Mouse (Mus musculus) heart, embryonic 14.5 days (tissue): ENCODE measurements around the gene Flii. TPM values are rescaled to one million over a fixed set of nuclear protein-coding genes. Genes with fewer than 3 reads are reported as not detected.
A peak's percentile ranks its signal among the peaks of the same experiment; 100 is the strongest.

Source experiments
- ATAC-seq: fragments of 200-750 bp; cut with Nextera tagmentation; 2 replicates; pipeline ENCODE4 v1.8.0; 2017; ENCODE audit warnings: low read depth, moderate TSS enrichment; ENCODE audit not compliant: insufficient number of reproducible peaks, insufficient read depth, low FRiP score
- H3K27ac ChIP-seq, 2 experiments: fragments of 200-500 bp in 1 of 2; fragments of 300-500 bp in 1 of 2; sonication (generic) in 1 of 2; replicated peaks in 1 of 2; 2 replicates each; pipeline ENCODE4 v1.5.1; 2012 to 2014; ENCODE audit warnings: low read depth in 2 of 2, low read length in 2 of 2, control low read depth in 1 of 2, mild to moderate bottlenecking in 1 of 2, mixed read lengths in 1 of 2; ENCODE audit not compliant: control insufficient read depth in 1 of 2, insufficient read depth in 1 of 2
- H3K27me3 ChIP-seq: fragments of 300-500 bp; sonication (generic); 2 replicates; pipeline ENCODE4 v1.6.1; 2014; ENCODE audit warnings: mild to moderate bottlenecking, low read length, control low read depth; ENCODE audit not compliant: control insufficient read depth, insufficient read depth
- H3K36me3 ChIP-seq: fragments of 300-500 bp; sonication (generic); 2 replicates; pipeline ENCODE4 v1.6.1; 2014; ENCODE audit warnings: mild to moderate bottlenecking, control low read depth, low read length, mixed read lengths; ENCODE audit not compliant: control insufficient read depth, insufficient read depth
- H3K4me1 ChIP-seq, 2 experiments: fragments of 200-500 bp in 1 of 2; fragments of 300-500 bp in 1 of 2; sonication (generic) in 1 of 2; 2 replicates each; pipeline ENCODE4 v1.6.1; 2012 to 2014; ENCODE audit warnings: low read length in 2 of 2, control low read depth in 1 of 2, mixed read lengths in 1 of 2; ENCODE audit not compliant: control insufficient read depth in 2 of 2, insufficient read depth in 2 of 2
- H3K4me2 ChIP-seq: fragments of 300-500 bp; sonication (generic); 2 replicates; pipeline ENCODE4 v1.6.1; 2014; ENCODE audit warnings: mild to moderate bottlenecking, low read length
- H3K4me3 ChIP-seq, 2 experiments: fragments of 200-500 bp in 1 of 2; fragments of 300-500 bp in 1 of 2; sonication (generic) in 1 of 2; 2 replicates each; pipeline ENCODE4 v1.5.1; 2012 to 2014; ENCODE audit warnings: low read length in 2 of 2, mild to moderate bottlenecking in 2 of 2, control low read depth in 1 of 2, low read depth in 1 of 2, moderate library complexity in 1 of 2; ENCODE audit not compliant: control insufficient read depth in 1 of 2, insufficient read depth in 1 of 2
- H3K9ac ChIP-seq: fragments of 300-500 bp; sonication (generic); 2 replicates; pipeline ENCODE4 v1.6.1; 2014; ENCODE audit warnings: mild to moderate bottlenecking, low read length
- H3K9me3 ChIP-seq: fragments of 300-500 bp; sonication (generic); 2 replicates; pipeline ENCODE4 v1.6.1; 2016; ENCODE audit warnings: low read length, control low read depth; ENCODE audit not compliant: control insufficient read depth
- WGBS: fragments of 180-500 bp; shearing (Covaris S2); extraction: QIAGEN DNeasy Blood & Tissue Kit; methylation state at CpG from one replicate; pipeline ENCODE4 v1.1.7; 2014; 5-methylcytosine and 5-hydroxymethylcytosine counted together
- polyA plus RNA-seq: library from polyadenylated mRNA; unstranded; fragments of >200 nt; fragmentation: Nextera tagmentation; extraction: Ambion mirVana; gene quantifications from 2 replicates; pipeline ENCODE4 v1.2.1, GENCODE M21; 2014

Flii gene
- polyA plus RNA-seq, 1 experiment from 2014 or later = 80.1 TPM

DNA sequence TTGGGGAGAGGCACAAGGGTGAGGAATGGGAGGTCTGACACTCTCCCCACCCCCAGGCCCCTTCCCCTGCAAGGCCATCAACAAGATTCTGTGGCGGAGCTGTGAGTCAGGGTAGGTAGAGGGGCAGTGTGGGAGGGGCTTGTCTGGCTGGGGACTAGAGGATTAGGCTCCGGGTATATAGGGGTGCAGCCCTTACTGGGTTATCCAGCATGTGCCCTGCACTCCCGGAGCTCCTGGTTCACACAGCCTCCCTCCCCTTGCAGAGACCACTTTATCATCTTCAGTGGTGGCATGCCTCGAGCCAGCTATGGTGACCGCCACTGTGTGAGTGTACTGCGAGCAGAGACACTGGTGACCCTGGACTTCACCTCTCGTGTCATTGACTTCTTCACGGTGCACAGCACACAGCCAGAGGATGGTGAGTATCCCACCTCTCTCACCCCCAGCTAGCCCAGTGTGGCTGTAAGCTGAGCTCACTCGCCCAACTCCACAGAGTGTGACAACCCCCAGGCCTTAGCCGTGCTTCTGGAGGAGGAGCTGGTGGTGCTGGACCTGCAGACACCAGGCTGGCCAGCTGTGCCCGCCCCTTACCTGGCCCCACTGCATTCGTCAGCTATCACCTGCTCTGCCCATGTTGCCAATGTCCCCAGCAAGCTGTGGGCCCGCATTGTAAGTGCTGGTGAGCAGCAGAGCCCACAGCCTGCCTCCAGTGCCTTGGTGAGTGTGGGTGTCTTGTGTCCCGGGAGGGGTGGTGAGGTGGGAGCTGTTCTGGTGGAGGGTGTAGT, 20.2 kb downstream of the Flii start:
- peaks cover 2 to 8% of the 10 kb centered on the region in 2 experiments; a peak in 2 of 4 replicates for H3K4me1 ChIP-seq
- 87% methylated on average over 14 of the region's 14 CpGs for WGBS
- no peak overlapping the region for H3K9ac ChIP-seq
- ATAC-seq = no peak
- no peak overlapping the region for H3K4me3 ChIP-seq
- H3K27ac ChIP-seq = peak overlapping the region in 1 of 2 experiments; percentile 50; a peak in 1 of 4 replicates
- H3K27me3 ChIP-seq = no peaks in the 10 kb centered on the region
- no peak overlapping the region for H3K4me2 ChIP-seq
- H3K36me3 ChIP-seq = peaks cover 91% of the 10 kb centered on the region
- H3K9me3 ChIP-seq = no peaks in the 10 kb centered on the region

GRCm38 (mm10) chr11:60706076-60706475, 21.0 kb downstream of the Flii start:
- H3K27me3 ChIP-seq = no peaks in the 10 kb centered on the region
- no peaks in the 10 kb centered on the region for H3K9me3 ChIP-seq
- no peak overlapping the region for H3K4me3 ChIP-seq
- peaks cover 2 to 10% of the 10 kb centered on the region in 2 experiments; a peak in 3 of 4 replicates for H3K4me1 ChIP-seq
- H3K4me2 ChIP-seq = no peak overlapping the region
- H3K27ac ChIP-seq = no peak overlapping the region
- no peak for ATAC-seq
- no peak overlapping the region for H3K9ac ChIP-seq
- 91% methylated on average over 7 of the region's 7 CpGs for WGBS
- H3K36me3 ChIP-seq = peaks cover 83% of the 10 kb centered on the region

DNA sequence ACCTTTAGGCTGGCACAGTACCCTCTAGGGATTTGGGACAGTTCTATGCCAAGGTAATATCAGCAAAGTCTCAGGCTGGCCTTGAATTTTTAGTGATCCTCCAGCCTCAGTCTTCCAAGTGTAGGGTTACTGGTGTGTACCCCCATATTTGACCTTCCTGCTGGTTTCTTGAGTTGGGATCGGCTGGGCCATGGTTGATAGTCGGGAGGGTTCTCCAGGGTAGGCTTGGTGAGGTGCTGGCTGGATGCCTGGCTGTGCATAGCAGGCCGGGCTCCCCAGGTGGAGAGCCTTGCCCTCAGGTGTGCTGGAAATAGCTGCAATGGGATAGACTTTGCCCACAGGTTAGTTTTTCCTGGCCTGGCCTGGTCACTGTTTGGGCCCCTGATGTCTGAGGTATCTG, 21.8 kb downstream of the Flii start:
- Histone ChIP-seq H3K27me3 (no peaks in the 10 kb centered on the region), H3K9me3 (no peaks in the 10 kb centered on the region), H3K4me2 (no peak overlapping the region), H3K27ac (no peak overlapping the region), H3K4me1 (peaks cover 7 to 18% of the 10 kb centered on the region in 2 experiments), H3K36me3 (peaks cover 75% of the 10 kb centered on the region), H3K4me3 (no peak overlapping the region), H3K9ac (no peak overlapping the region)
- WGBS = 93% methylated on average over 3 of the region's 3 CpGs
- no peak for ATAC-seq

- H3K4me2 ChIP-seq = no peak overlapping the region
- H3K27ac ChIP-seq = no peak overlapping the region
- peaks cover 65% of the 10 kb centered on the region for H3K36me3 ChIP-seq
- no peak overlapping the region for H3K9ac ChIP-seq
- H3K4me1 ChIP-seq = peaks cover 7 to 18% of the 10 kb centered on the region in 2 experiments
- WGBS = 95% methylated on average over 19 of the region's 19 CpGs
- no peak for ATAC-seq
- no peaks in the 10 kb centered on the region for H3K9me3 ChIP-seq
- no peak overlapping the region for H3K4me3 ChIP-seq
- no peaks in the 10 kb centered on the region for H3K27me3 ChIP-seq
These were observed 22.8 kb downstream of the Flii start for GRCm38 (mm10) chr11:60704023-60704880.

GRCm38 (mm10) chr11:60703131-60703530, 23.9 kb downstream of the Flii start:
- WGBS = 48% methylated on average over 4 of the region's 4 CpGs
- ATAC-seq = no peak
- peaks cover 53% of the 10 kb centered on the region for H3K36me3 ChIP-seq
- H3K9ac ChIP-seq = no peak overlapping the region
- H3K4me2 ChIP-seq = no peak overlapping the region
- no peak overlapping the region for H3K27ac ChIP-seq
- no peak overlapping the region for H3K4me3 ChIP-seq
- peaks cover 15 to 26% of the 10 kb centered on the region in 2 experiments for H3K4me1 ChIP-seq
- H3K27me3 ChIP-seq = no peaks in the 10 kb centered on the region
- H3K9me3 ChIP-seq = no peaks in the 10 kb centered on the region

- no peak overlapping the region for H3K9ac ChIP-seq
- H3K27ac ChIP-seq = no peak overlapping the region
- H3K27me3 ChIP-seq = no peaks in the 10 kb centered on the region
- 67% methylated on average over 3 of the region's 4 CpGs for WGBS
- no peaks in the 10 kb centered on the region for H3K9me3 ChIP-seq
- peaks cover 38% of the 10 kb centered on the region for H3K36me3 ChIP-seq
- ATAC-seq = no peak
- H3K4me1 ChIP-seq = peaks cover 15 to 21% of the 10 kb centered on the region in 2 experiments
- no peak overlapping the region for H3K4me2 ChIP-seq
- H3K4me3 ChIP-seq = no peak overlapping the region
These were observed 25.5 kb downstream of the Flii start for GRCm38 (mm10) chr11:60701611-60702010.

- Histone ChIP-seq H3K36me3 (peaks cover 28% of the 10 kb centered on the region), H3K4me2 (peak overlapping the region; percentile 82), H3K9ac (peak overlapping the region; percentile 94), H3K27ac (peak overlapping the region in 1 of 2 experiments; percentile 89; a peak in 2 of 4 replicates), H3K4me3 (peak overlapping the region; percentile 87 to 95), H3K27me3 (no peaks in the 10 kb centered on the region), H3K9me3 (no peaks in the 10 kb centered on the region), H3K4me1 (peaks cover 15 to 21% of the 10 kb centered on the region in 2 experiments)
- no peak for ATAC-seq
- 27% methylated on average over 12 of the region's 12 CpGs for WGBS
These were observed 26.5 kb downstream of the Flii start for GRCm38 (mm10) chr11:60700320-60701185.
